Mouse (Mus musculus) small intestine, adult 2 months (tissue): ENCODE measurements at regions not wholly inside any gene's neighbourhood (a gene's known extent, or its start where the extent isn't known, plus 50 kb on each side); places are given as distances from the start of the nearest gene placed in this dataset.

Experiments
- CTCF ChIP-seq: fragments of 200-500 bp; IDR thresholded peaks from 2 replicates; pipeline ENCODE4 v1.5.1; 2012; ENCODE audit warnings: low read depth, mild to moderate bottlenecking, control low read depth, inconsistent platforms, low read length, moderate library complexity, mixed read lengths; ENCODE audit not compliant: insufficient replicate concordance, insufficient read length; ENCODE audit errors: extremely low read depth
- POLR2A ChIP-seq: fragments of 200-500 bp; IDR thresholded peaks from 2 replicates; pipeline ENCODE4 v1.6.1; 2012; ENCODE audit warnings: low read depth, mild to moderate bottlenecking, control low read depth, inconsistent platforms, low read length, moderate library complexity

DNA sequence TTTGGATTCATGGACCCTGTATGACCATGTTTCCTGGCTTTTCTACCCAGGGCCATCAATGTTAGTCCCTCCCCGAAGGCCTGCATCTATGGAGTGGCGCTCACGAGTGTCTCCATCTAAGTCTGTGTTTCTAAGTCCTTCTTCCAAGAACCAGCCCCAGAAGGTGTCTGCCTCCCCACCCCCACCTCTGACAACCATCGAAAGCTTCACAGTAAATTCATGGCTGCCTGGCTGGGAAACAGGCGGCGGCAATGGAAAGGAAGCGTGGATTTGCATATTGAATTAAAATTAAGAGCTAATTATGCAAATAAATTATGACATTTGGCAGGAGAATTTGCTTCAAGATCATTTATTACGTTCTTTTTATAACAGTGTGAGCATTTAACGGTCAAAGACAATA lies 83.9 kb downstream of the Hif1an start:
- TF ChIP-seq CTCF, result no peak
- no peak for TF ChIP-seq POLR2A
